Mouse (Mus musculus): ENCODE results near the gene Cct7. TPM values are rescaled to one million over a fixed set of nuclear protein-coding genes. Genes with fewer than 3 reads are reported as not detected.

The Cct7 gene
- polyA plus RNA-seq, 1 experiment from 2014 or later, result 695 TPM

GRCm38 (mm10) chr6:85431274-85431841, 20.0 kb upstream of the Cct7 start:
- 45% methylated on average over 8 of the region's 8 CpGs for WGBS
- no peak; the same call in 1 of the 2 replicates for ATAC-seq (replicated peaks; ENCODE audit: low FRiP score)

DNA sequence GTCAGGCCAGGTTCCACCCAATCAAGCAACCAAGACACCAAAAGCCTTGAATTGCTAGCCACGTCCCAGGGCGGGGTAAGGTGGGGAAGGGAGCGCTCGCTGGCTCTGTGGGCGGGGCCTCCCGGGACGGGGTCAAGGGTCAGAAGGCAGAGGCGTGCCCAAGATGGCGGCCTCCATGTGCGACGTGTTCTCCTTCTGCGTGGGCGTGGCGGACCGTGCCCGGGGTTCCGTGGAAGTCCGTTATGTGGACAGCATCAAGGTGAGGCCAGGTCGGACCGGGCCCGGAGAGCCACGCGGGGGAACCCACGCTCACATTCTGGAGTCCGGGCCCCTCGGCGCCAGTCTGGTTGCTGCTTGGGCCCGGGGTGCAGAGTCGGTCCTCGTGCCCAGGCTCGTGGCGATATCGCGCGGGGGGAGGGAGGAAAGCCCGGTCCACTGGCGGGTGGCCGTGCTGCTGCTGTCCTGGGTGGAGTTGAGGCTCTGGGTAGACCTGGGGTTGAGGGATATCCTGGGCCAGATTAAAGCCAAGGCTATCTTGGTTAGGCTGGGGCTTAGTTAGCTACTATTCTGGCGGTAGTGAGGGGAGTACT, 19.4 kb upstream of the Cct7 start, which contains the start of gene Smyd5:
TSS of gene Smyd5 (plus strand) at position 148 of the 590 bp plus-strand sequence.
- peak within 1 kb of the TSS; percentile 73 for H3K9ac ChIP-seq (ENCODE audit: low read depth, low read length)
- H3K27me3 ChIP-seq (replicated peaks; ENCODE audit: control insufficient read depth, insufficient read depth, low read length), result no peaks in the 10 kb centered on the region; the same call in 1 of the 2 replicates
- peak within 1 kb of the TSS; percentile 63 for H3K4me2 ChIP-seq
- H3K27ac ChIP-seq (ENCODE audit: low read depth, low read length), result no peak within 1 kb of the TSS
- H3K4me1 ChIP-seq (replicated peaks; ENCODE audit: control insufficient read depth, insufficient read depth, low read length), result peaks cover 12% of the 10 kb centered on the region
- DNase-seq (ENCODE audit: low spot score) (peak; percentile 93), ATAC-seq (replicated peaks; ENCODE audit: low FRiP score) (peak; percentile 91)
- no peaks in the 10 kb centered on the region for H3K36me3 ChIP-seq (ENCODE audit: control insufficient read depth, insufficient read depth, low read length)
- H3K9me3 ChIP-seq (ENCODE audit: control insufficient read depth, low read length), result no peaks in the 10 kb centered on the region
- WGBS, result under 1% methylated on average over 39 of the region's 39 CpGs
- H3K4me3 ChIP-seq (ENCODE audit: low read depth, low read length), result peak within 1 kb of the TSS; percentile 71

More at GRCm38 (mm10) chr6:85431274-85431841, 20.0 kb upstream of the Cct7 start:
- Histone ChIP-seq H3K4me3 (ENCODE audit: low read depth, low read length) (peak overlapping the region; percentile 71), H3K4me1 (replicated peaks; ENCODE audit: control insufficient read depth, insufficient read depth, low read length) (peaks cover 12% of the 10 kb centered on the region), H3K4me2 (peak overlapping the region; percentile 63), H3K9me3 (ENCODE audit: control insufficient read depth, low read length) (no peaks in the 10 kb centered on the region), H3K9ac (ENCODE audit: low read depth, low read length) (peak overlapping the region; percentile 73), H3K36me3 (ENCODE audit: control insufficient read depth, insufficient read depth, low read length) (no peaks in the 10 kb centered on the region), H3K27me3 (replicated peaks; ENCODE audit: control insufficient read depth, insufficient read depth, low read length) (no peaks in the 10 kb centered on the region; the same call in 1 of the 2 replicates), H3K27ac (ENCODE audit: low read depth, low read length) (no peak overlapping the region)
- no peak for DNase-seq (ENCODE audit: low spot score)

DNA sequence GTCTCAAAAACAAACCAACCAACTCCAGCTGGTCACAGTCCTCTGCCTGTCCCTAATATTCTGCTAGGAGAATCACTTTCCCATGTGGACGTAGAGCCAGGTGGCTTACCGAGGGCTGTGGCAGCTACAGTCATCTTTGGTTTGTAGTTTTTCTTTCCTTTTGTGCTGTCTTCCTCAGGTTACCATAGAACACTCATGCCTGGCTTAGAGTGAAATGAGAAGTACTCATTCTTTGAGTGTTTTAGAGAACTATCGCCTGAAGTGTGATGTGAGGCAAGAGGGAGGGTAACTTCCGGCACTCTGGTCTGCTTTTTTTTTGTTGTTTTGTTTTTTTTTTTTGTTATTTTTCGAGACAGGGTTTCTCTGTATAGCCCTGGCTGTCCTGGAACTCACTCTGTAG, 17.4 kb upstream of the Cct7 start:
- Histone ChIP-seq H3K4me3 (ENCODE audit: low read depth, low read length) (no peak overlapping the region), H3K4me2 (no peak overlapping the region; the same call in 1 of the 2 replicates), H3K9me3 (ENCODE audit: control insufficient read depth, low read length) (no peaks in the 10 kb centered on the region), H3K4me1 (replicated peaks; ENCODE audit: control insufficient read depth, insufficient read depth, low read length) (peaks cover 12% of the 10 kb centered on the region), H3K27me3 (replicated peaks; ENCODE audit: control insufficient read depth, insufficient read depth, low read length) (no peaks in the 10 kb centered on the region; the same call in 1 of the 2 replicates), H3K9ac (ENCODE audit: low read depth, low read length) (no peak overlapping the region), H3K27ac (ENCODE audit: low read depth, low read length) (no peak overlapping the region), H3K36me3 (ENCODE audit: control insufficient read depth, insufficient read depth, low read length) (peaks cover 5% of the 10 kb centered on the region)
- ATAC-seq (replicated peaks; ENCODE audit: low FRiP score), result no peak
- 72% methylated on average over 5 of the region's 5 CpGs for WGBS
- no peak for DNase-seq (ENCODE audit: low spot score)

DNA sequence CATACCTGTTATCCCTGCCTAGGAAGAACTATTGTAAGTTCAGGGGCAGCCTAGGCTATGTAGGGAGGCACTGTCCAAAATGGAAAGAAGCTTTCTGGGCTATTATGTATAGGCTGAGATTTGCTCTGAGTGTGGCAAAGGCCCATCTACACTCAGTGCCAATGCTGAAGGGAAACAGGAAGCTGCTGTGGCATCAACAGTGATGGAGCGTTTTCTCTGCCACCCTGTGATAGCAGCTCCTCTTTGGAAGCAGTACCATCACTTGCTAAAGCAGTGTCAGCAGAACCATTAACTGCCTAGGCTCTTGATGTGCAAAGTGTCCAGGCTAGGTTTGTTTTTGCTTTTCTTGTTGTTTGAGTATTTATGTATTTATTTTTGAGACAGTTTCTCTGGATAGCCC, 15.1 kb upstream of the Cct7 start:
- no peak for ATAC-seq (replicated peaks; ENCODE audit: low FRiP score)
- Histone ChIP-seq H3K4me1 (replicated peaks; ENCODE audit: control insufficient read depth, insufficient read depth, low read length) (peaks cover 12% of the 10 kb centered on the region), H3K9ac (ENCODE audit: low read depth, low read length) (no peak overlapping the region), H3K27me3 (replicated peaks; ENCODE audit: control insufficient read depth, insufficient read depth, low read length) (no peaks in the 10 kb centered on the region), H3K9me3 (ENCODE audit: control insufficient read depth, low read length) (no peaks in the 10 kb centered on the region), H3K4me2 (no peak overlapping the region), H3K36me3 (ENCODE audit: control insufficient read depth, insufficient read depth, low read length) (peaks cover 18% of the 10 kb centered on the region), H3K27ac (ENCODE audit: low read depth, low read length) (no peak overlapping the region), H3K4me3 (ENCODE audit: low read depth, low read length) (no peak overlapping the region)
- no peak for DNase-seq (ENCODE audit: low spot score)
- 69% methylated on average over 1 of the region's 1 CpGs for WGBS

GRCm38 (mm10) chr6:85436631-85437030, 14.7 kb upstream of the Cct7 start:
- Histone ChIP-seq H3K9me3 (ENCODE audit: control insufficient read depth, low read length) (no peaks in the 10 kb centered on the region), H3K36me3 (ENCODE audit: control insufficient read depth, insufficient read depth, low read length) (peaks cover 19% of the 10 kb centered on the region), H3K4me2 (no peak overlapping the region), H3K4me1 (replicated peaks; ENCODE audit: control insufficient read depth, insufficient read depth, low read length) (peaks cover 12% of the 10 kb centered on the region), H3K4me3 (ENCODE audit: low read depth, low read length) (no peak overlapping the region), H3K27me3 (replicated peaks; ENCODE audit: control insufficient read depth, insufficient read depth, low read length) (no peaks in the 10 kb centered on the region), H3K9ac (ENCODE audit: low read depth, low read length) (no peak overlapping the region), H3K27ac (ENCODE audit: low read depth, low read length) (no peak overlapping the region)
- ATAC-seq (replicated peaks; ENCODE audit: low FRiP score) (no peak), DNase-seq (ENCODE audit: low spot score) (no peak)
- WGBS, result 89% methylated on average over 5 of the region's 6 CpGs

DNA sequence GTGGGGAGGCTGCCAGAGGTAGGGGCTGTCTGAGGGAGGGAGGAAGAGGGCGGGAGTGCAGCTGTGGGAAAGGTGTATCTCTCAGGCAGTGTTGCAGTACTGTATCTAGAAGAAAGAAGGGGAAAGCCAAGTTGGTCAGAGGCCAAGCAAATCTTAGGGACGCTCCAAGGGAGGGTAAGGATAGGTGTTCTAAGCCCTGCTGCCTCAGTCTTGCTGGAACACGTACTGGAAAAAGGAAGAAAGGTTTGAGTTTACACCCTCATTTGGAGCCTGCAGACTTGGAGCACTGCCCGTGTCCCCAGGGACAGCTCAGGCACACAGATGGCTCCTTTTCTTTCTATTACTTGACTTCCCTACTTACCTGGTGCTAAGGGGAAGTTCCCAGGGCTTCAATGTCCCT, 10.2 kb upstream of the Cct7 start:
- peaks cover 33% of the 10 kb centered on the region for H3K36me3 ChIP-seq (ENCODE audit: control insufficient read depth, insufficient read depth, low read length)
- H3K4me3 ChIP-seq (ENCODE audit: low read depth, low read length), result no peak overlapping the region
- no peak overlapping the region for H3K4me2 ChIP-seq
- no peak for ATAC-seq (replicated peaks; ENCODE audit: low FRiP score)
- H3K27ac ChIP-seq (ENCODE audit: low read depth, low read length), result no peak overlapping the region
- no peak overlapping the region for H3K9ac ChIP-seq (ENCODE audit: low read depth, low read length)
- no peaks in the 10 kb centered on the region for H3K9me3 ChIP-seq (ENCODE audit: control insufficient read depth, low read length)
- 90% methylated on average over 4 of the region's 4 CpGs for WGBS
- H3K4me1 ChIP-seq (replicated peaks; ENCODE audit: control insufficient read depth, insufficient read depth, low read length), result 0 out of 2 replicates have a peak, but pooled peaks cover under 1% of the 10 kb centered on the region
- H3K27me3 ChIP-seq (replicated peaks; ENCODE audit: control insufficient read depth, insufficient read depth, low read length), result no peaks in the 10 kb centered on the region
- DNase-seq (ENCODE audit: low spot score), result no peak

DNA sequence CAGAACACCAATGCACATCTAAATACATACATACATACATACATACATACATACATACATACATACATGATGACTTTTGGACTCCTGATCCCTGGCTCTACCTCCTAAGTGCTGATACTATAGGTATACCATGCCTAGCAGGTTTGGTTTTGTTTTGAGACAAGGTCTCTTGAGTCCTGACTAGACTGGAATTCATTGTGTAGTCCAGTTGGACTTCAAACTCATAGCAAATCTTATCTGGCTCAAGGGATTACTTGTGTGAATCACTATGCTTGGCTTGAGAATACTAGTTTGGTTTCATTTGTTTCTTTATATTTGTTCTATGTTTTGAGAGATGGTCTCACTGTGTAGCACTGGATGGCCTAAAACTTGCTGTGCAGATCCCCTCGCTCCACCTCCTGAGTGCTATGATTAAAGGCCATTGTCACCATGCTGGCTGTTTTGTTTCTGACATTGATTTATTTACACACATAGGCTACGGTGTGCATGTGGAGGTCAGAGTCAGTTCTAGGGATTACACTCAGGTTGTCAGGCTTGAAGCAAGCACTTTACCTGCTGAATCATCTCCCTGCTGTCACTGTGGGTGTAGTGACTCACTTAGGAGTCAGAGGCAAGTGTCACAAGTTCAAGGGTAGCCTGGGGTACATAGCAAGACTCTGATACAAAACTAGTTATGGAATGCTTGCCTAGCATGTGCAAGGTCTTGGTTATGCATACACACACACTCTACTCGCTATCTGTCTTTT, 7.7 kb upstream of the Cct7 start:
- Histone ChIP-seq H3K36me3 (ENCODE audit: control insufficient read depth, insufficient read depth, low read length) (peaks cover 31% of the 10 kb centered on the region), H3K9ac (ENCODE audit: low read depth, low read length) (no peak overlapping the region), H3K27ac (ENCODE audit: low read depth, low read length) (no peak overlapping the region), H3K4me3 (ENCODE audit: low read depth, low read length) (no peak overlapping the region), H3K27me3 (replicated peaks; ENCODE audit: control insufficient read depth, insufficient read depth, low read length) (no peaks in the 10 kb centered on the region), H3K9me3 (ENCODE audit: control insufficient read depth, low read length) (no peaks in the 10 kb centered on the region), H3K4me1 (replicated peaks; ENCODE audit: control insufficient read depth, insufficient read depth, low read length) (no peaks in the 10 kb centered on the region), H3K4me2 (no peak overlapping the region)
- DNase-seq (ENCODE audit: low spot score) (no peak), ATAC-seq (replicated peaks; ENCODE audit: low FRiP score) (no peak)
- WGBS, result 87% methylated on average over 3 of the region's 3 CpGs

DNA sequence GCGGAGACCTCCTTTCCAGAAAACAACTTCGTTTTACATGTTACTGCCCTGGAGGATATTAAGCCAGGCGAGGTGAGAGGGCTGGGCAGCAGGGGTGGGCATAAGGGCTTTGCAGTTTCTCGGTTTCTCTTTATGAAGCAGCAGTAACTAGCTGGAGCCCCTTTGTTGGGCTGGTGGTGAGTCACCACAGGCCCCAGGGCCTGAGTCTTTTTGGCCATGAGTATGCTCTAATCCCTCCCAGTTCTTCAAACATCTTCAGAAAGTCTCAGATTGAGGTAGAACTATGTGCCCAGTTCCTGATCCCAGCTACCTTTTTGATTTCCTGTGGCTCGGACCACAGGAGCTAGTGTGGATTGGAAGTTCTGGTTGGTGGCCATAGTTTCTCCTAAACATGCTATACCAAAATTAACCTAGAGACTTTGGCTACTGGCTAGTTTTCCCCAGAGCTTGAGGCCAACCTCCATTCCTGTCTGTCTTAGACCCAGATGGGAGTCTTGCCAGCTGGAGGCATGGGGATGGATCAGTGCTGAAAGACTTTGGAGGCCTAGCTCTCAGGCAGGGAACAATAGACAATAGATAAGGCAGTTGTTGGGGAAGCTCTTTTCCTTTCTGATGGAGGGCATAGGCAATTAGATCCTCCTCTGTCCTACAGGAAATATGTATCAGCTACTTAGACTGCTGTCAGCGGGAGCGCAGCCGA, 6.9 kb upstream of the Cct7 start:
- Histone ChIP-seq H3K4me3 (ENCODE audit: low read depth, low read length) (no peak overlapping the region), H3K4me1 (replicated peaks; ENCODE audit: control insufficient read depth, insufficient read depth, low read length) (no peaks in the 10 kb centered on the region), H3K4me2 (no peak overlapping the region), H3K36me3 (ENCODE audit: control insufficient read depth, insufficient read depth, low read length) (peaks cover 27% of the 10 kb centered on the region), H3K27me3 (replicated peaks; ENCODE audit: control insufficient read depth, insufficient read depth, low read length) (no peaks in the 10 kb centered on the region), H3K27ac (ENCODE audit: low read depth, low read length) (no peak overlapping the region), H3K9me3 (ENCODE audit: control insufficient read depth, low read length) (no peaks in the 10 kb centered on the region), H3K9ac (ENCODE audit: low read depth, low read length) (no peak overlapping the region)
- no peak for DNase-seq (ENCODE audit: low spot score)
- ATAC-seq (replicated peaks; ENCODE audit: low FRiP score), result no peak
- 84% methylated on average over 8 of the region's 8 CpGs for WGBS

Measured in liver, embryonic 11.5 days (tissue).